Mouse (Mus musculus) cerebellum, adult 8-10 months (tissue): Measurements from ENCODE around the gene Pam.

Experiments
- DNase-seq: peaks from one replicate; pipeline ENCODE4 v3.0.0; 2022

The Pam gene

DNA sequence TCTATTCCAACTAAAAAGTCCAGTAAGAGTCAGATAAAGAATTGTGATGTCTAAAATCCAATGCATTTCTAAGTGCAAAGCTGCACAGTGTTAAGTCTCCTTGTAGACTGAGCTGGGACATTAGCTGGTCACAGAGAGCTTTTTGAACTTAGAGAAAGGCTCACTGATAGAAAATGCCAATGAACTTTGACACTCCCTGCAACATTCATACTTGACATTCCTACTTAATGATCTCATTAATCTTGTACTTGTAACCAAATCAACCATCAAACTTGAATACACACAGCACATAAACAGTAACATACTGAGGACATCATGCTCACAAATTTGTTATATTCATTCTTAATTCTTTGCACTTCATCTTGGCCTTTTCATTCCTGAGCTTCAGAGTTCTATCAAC is 335.6 kb downstream of the Pam start:
- DNase-seq: no peak

DNA sequence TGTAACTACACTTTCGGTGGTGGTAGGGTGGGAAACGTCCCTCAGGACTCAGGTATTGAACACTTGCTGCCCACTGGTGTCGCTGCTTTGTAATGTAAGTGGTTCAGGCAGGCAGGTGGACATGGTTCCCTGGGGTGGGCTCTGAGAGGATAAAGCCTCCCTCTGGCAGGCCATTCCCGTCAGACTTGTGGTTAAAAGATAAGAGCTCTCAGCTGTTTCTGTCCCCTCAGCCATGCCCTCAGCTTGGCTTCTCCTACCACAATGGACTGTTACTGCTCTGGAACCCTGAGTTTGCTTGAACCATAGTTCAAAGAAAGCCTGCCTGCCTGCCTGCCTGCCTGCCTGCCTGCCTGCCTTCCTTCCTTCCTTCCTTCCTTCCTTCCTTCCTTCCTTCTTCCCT is 341.1 kb downstream of the Pam start:
- DNase-seq: no peak

- no peak for DNase-seq
These were observed 342.2 kb downstream of the Pam start for GRCm38 (mm10) chr1:97753216-97753615.

DNA sequence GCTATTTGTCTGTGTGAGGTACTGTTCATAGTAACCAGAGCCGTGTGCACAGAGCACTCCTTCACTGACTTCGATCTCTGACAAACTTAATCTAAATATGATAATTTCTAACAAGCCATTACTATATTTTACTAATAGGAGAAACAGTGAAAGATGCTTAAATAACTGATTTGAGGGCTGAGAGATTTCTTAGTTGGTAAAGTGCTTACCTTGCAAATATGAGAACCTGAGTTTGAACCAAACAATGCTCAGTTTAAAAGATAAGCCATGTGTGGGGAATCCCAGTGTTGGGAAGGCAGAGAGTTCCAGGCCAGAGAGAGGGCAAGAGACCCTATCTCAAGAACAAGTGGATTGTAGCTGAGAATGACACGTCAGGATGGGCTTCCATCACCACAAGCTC is 347.3 kb downstream of the Pam start:
- no peak for DNase-seq

GRCm38 (mm10) chr1:97746261-97746660 is 349.2 kb downstream of the Pam start:
- no peak for DNase-seq

DNA sequence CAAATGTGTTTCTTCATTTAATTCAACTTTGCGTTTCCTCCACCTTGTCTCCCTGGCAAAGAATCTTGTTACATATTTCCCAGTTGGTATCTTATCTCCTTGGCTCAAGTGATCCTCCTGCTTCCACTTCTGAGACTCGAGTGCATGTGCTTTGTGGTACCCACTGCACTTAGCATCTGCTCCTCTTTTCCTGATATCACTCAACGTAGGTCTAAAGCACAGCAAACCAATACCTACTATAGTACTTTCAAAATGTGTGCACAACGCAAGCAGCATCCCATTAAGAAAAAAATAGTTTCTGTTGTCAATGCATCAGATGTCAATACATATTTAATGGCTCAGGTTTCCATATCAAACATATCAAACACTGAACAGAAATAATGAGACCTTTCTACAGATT is 349.7 kb downstream of the Pam start:
- no peak for DNase-seq
